Mouse (Mus musculus) neural tube, embryonic 12.5 days (tissue): ENCODE data around the gene Hipk2. TPM values are rescaled to one million over a fixed set of nuclear protein-coding genes. Genes with fewer than 3 reads are reported as not detected.

ENCODE experiments used
- ATAC-seq: fragments of 200-750 bp; cut with Nextera tagmentation; 2 replicates; pipeline ENCODE4 v1.8.0; 2017; ENCODE audit warnings: low read depth, mild to moderate bottlenecking, moderate TSS enrichment, moderate library complexity; ENCODE audit not compliant: low FRiP score
- H3K27ac ChIP-seq: fragments of 300-500 bp; sonication (generic); 2 replicates; pipeline ENCODE4 v1.5.1; 2016
- H3K27me3 ChIP-seq: fragments of 300-500 bp; sonication (generic); replicated peaks from 2 replicates; pipeline ENCODE4 v1.6.1; 2016; ENCODE audit warnings: mild to moderate bottlenecking
- H3K36me3 ChIP-seq: fragments of 300-500 bp; sonication (generic); 2 replicates; pipeline ENCODE4 v1.6.1; 2016; ENCODE audit warnings: mild to moderate bottlenecking
- H3K4me1 ChIP-seq: fragments of 300-500 bp; sonication (generic); 2 replicates; pipeline ENCODE4 v1.6.1; 2016
- H3K4me2 ChIP-seq: fragments of 300-500 bp; sonication (generic); replicated peaks from 2 replicates; pipeline ENCODE4 v1.6.1; 2016; ENCODE audit warnings: mild to moderate bottlenecking
- H3K4me3 ChIP-seq: fragments of 300-500 bp; sonication (generic); 2 replicates; pipeline ENCODE4 v1.5.1; 2016
- H3K9ac ChIP-seq: fragments of 300-500 bp; sonication (generic); 2 replicates; pipeline ENCODE4 v1.6.1; 2016; ENCODE audit warnings: mild to moderate bottlenecking
- H3K9me3 ChIP-seq: fragments of 300-500 bp; sonication (generic); 2 replicates; pipeline ENCODE4 v1.6.1; 2016; ENCODE audit warnings: mild to moderate bottlenecking
- WGBS: fragments of 180-500 bp; shearing (Covaris S2); methylation state at CpG from one replicate; pipeline ENCODE4 v1.1.7; 2016; 5-methylcytosine and 5-hydroxymethylcytosine counted together
- polyA plus RNA-seq: library from polyadenylated mRNA; unstranded; fragments of >200 nt; fragmentation: Nextera tagmentation; extraction: Ambion mirVana; gene quantifications from 2 replicates; pipeline ENCODE4 v1.2.1, GENCODE M21; 2016

The Hipk2 gene
- polyA plus RNA-seq, 1 experiment from 2014 or later: 32.7 TPM

- H3K27me3 ChIP-seq: no peaks in the 10 kb centered on the region
- no peak overlapping the region for H3K27ac ChIP-seq
- ATAC-seq: no peak
- H3K4me3 ChIP-seq: no peak overlapping the region
- H3K9me3 ChIP-seq: no peaks in the 10 kb centered on the region
- no peak overlapping the region for H3K4me2 ChIP-seq
- no peak overlapping the region for H3K9ac ChIP-seq
- H3K4me1 ChIP-seq: 0 out of 2 replicates have a peak, but pooled peaks cover 3% of the 10 kb centered on the region
- WGBS: 92% methylated on average over 1 of the region's 1 CpGs
- H3K36me3 ChIP-seq: no peaks in the 10 kb centered on the region
These were observed 16.1 kb downstream of the Hipk2 start for GRCm38 (mm10) chr6:38859819-38860218.

DNA sequence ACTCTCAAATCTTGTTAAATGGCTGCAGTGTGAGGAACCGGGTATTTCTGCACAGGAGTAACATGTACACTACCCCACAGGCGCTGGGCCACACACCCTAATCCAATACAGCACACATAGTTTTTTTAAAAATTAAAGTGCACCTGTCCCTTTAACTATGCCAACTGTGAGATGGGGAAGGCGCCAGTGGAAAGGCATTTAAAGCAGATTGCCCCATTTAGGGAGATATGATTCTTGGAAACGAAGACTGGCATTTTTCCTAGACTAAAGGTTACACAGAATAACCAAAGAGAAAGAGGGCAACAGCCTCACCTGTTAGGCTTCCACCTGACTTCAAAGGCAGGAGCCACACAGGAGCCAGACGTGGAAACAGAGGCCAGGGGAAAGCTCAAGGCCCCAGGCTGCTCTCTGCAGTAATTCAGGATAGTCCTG lies 22.4 kb downstream of the Hipk2 start:
- no peaks in the 10 kb centered on the region for H3K27me3 ChIP-seq
- H3K9me3 ChIP-seq: no peaks in the 10 kb centered on the region
- WGBS: 79% methylated on average over 5 of the region's 5 CpGs
- no peak overlapping the region for H3K27ac ChIP-seq
- no peak overlapping the region for H3K4me2 ChIP-seq
- H3K9ac ChIP-seq: no peak overlapping the region
- ATAC-seq: no peak
- H3K36me3 ChIP-seq: no peaks in the 10 kb centered on the region
- no peak overlapping the region for H3K4me3 ChIP-seq
- peaks cover 14% of the 10 kb centered on the region for H3K4me1 ChIP-seq

DNA sequence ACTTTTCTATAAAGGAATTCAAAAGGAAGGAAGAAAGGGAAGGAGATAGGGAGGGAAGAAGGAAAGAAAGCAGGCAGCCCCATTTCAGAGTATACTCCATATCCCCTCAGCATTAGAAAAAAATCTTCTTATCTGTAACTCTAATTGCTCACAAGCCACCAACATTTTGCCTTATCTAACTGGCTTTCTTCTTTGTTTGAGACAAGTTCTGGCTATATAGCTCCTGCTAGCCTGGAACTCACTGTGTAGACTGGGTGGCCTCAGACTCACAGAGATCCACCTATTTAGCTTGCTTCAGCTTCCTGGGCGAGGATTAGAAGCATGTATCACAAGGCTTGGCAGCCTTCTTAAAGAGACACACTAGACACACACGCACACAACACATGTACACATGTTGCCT lies 24.2 kb downstream of the Hipk2 start:
- H3K27me3 ChIP-seq: no peaks in the 10 kb centered on the region
- H3K4me2 ChIP-seq: no peak overlapping the region
- peaks cover 32% of the 10 kb centered on the region for H3K4me1 ChIP-seq
- no peak overlapping the region for H3K4me3 ChIP-seq
- H3K36me3 ChIP-seq: no peaks in the 10 kb centered on the region
- H3K27ac ChIP-seq: no peak overlapping the region
- 96% methylated on average over 2 of the region's 2 CpGs for WGBS
- no peak overlapping the region for H3K9ac ChIP-seq
- ATAC-seq: no peak
- no peaks in the 10 kb centered on the region for H3K9me3 ChIP-seq

DNA sequence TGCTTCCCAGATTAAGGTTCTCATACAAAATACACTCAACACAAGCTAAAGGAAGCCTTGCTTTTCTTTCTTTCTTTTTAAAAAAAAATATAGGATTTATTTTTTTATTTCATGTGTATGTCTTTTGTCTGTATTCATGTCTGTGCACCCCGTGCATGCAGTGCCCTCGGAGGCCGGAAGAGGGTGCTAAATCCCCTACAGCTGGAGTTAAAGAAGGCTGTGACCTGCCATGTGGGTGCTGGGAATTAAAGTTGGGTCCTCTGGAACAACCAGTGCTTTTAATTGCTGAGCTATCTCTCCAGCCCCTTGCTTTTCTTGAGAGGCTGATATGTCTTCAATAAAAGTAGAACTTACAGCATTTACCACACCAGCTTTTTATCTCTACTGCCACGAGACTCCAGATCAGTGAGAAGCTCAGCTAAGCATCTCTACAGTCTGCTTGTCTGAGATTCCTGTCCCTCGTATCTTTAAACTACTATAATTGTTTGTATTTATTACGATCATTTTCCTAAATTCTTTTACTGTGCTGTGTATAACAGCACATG lies 25.2 kb downstream of the Hipk2 start:
- Histone ChIP-seq H3K4me2 (no peak overlapping the region), H3K27ac (no peak overlapping the region), H3K27me3 (no peaks in the 10 kb centered on the region), H3K4me1 (peaks cover 42% of the 10 kb centered on the region), H3K4me3 (no peak overlapping the region), H3K9ac (no peak overlapping the region), H3K36me3 (no peaks in the 10 kb centered on the region), H3K9me3 (no peaks in the 10 kb centered on the region)
- ATAC-seq: no peak
- WGBS: 91% methylated on average over 6 of the region's 6 CpGs

- no peak overlapping the region for H3K27ac ChIP-seq
- peaks cover 47% of the 10 kb centered on the region for H3K4me1 ChIP-seq
- 46% methylated on average over 3 of the region's 3 CpGs for WGBS
- H3K9ac ChIP-seq: no peak overlapping the region
- no peaks in the 10 kb centered on the region for H3K36me3 ChIP-seq
- ATAC-seq: no peak
- H3K4me2 ChIP-seq: no peak overlapping the region
- no peaks in the 10 kb centered on the region for H3K9me3 ChIP-seq
- H3K27me3 ChIP-seq: no peaks in the 10 kb centered on the region
- H3K4me3 ChIP-seq: no peak overlapping the region
These were observed 27.7 kb downstream of the Hipk2 start for GRCm38 (mm10) chr6:38847958-38848910.

- Histone ChIP-seq H3K4me2 (no peak overlapping the region), H3K9ac (no peak overlapping the region), H3K4me1 (peaks cover 47% of the 10 kb centered on the region), H3K36me3 (no peaks in the 10 kb centered on the region), H3K27ac (no peak overlapping the region), H3K9me3 (no peaks in the 10 kb centered on the region), H3K4me3 (no peak overlapping the region), H3K27me3 (no peaks in the 10 kb centered on the region)
- WGBS: 72% methylated on average over 1 of the region's 1 CpGs
- no peak for ATAC-seq
These were observed 28.5 kb downstream of the Hipk2 start for GRCm38 (mm10) chr6:38847447-38847846.

GRCm38 (mm10) chr6:38846330-38847195 lies 29.4 kb downstream of the Hipk2 start:
- Histone ChIP-seq H3K27ac (no peak overlapping the region), H3K9ac (no peak overlapping the region), H3K36me3 (no peaks in the 10 kb centered on the region), H3K27me3 (no peaks in the 10 kb centered on the region), H3K4me1 (peaks cover 47% of the 10 kb centered on the region), H3K4me2 (no peak overlapping the region), H3K9me3 (no peaks in the 10 kb centered on the region), H3K4me3 (no peak overlapping the region)
- 84% methylated on average over 6 of the region's 6 CpGs for WGBS
- ATAC-seq: no peak

DNA sequence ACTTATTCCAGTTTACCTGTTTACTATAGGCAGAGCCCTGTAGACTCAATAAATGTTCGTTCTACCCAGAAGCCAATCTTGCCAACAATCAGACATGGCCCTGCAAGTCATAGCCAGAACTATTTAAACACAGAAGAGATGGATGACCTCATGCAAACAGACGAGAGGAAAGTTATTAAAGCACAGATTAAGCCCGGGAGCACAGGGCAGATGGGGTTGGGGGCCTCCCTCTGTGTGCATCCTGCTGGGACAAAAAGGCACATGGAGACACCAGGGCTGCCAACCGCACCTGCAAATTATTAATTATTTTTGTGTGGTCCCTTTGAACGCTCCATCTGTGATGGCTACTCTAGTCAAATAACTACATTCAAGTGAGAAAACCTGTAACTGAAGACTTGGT lies 30.1 kb downstream of the Hipk2 start:
- ATAC-seq: no peak
- peaks cover 51% of the 10 kb centered on the region for H3K4me1 ChIP-seq
- H3K27me3 ChIP-seq: no peaks in the 10 kb centered on the region
- no peak overlapping the region for H3K27ac ChIP-seq
- 73% methylated on average over 5 of the region's 5 CpGs for WGBS
- no peak overlapping the region for H3K4me2 ChIP-seq
- H3K9ac ChIP-seq: no peak overlapping the region
- no peaks in the 10 kb centered on the region for H3K36me3 ChIP-seq
- no peaks in the 10 kb centered on the region for H3K9me3 ChIP-seq
- no peak overlapping the region for H3K4me3 ChIP-seq

DNA sequence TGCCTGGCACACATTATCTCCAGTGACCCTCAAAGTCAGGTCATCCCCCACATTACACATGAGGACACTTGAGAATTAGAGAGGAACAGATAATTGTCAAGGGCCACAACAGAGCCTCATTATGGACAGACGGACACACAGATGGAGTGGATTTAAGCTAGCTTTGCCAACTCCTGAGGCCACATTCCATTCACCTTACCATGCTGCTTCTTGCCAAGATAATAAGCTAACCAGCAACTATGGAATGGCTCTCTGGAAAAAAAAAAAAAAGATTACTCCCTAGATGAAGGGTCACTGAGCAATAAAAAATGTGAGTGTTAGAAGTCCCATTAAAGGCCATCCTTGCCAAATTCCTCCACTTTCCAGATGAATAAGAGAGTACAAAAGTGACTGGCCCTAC lies 30.8 kb downstream of the Hipk2 start:
- Histone ChIP-seq H3K27ac (no peak overlapping the region), H3K27me3 (no peaks in the 10 kb centered on the region), H3K9me3 (no peaks in the 10 kb centered on the region), H3K4me3 (no peak overlapping the region), H3K36me3 (no peaks in the 10 kb centered on the region), H3K4me1 (peaks cover 58% of the 10 kb centered on the region), H3K9ac (no peak overlapping the region), H3K4me2 (no peak overlapping the region)
- 56% methylated on average over 1 of the region's 1 CpGs for WGBS
- ATAC-seq: no peak

- peaks cover 6% of the 10 kb centered on the region for H3K36me3 ChIP-seq
These were observed 34.4 kb downstream of the Hipk2 start for GRCm38 (mm10) chr6:38841551-38841950.

DNA sequence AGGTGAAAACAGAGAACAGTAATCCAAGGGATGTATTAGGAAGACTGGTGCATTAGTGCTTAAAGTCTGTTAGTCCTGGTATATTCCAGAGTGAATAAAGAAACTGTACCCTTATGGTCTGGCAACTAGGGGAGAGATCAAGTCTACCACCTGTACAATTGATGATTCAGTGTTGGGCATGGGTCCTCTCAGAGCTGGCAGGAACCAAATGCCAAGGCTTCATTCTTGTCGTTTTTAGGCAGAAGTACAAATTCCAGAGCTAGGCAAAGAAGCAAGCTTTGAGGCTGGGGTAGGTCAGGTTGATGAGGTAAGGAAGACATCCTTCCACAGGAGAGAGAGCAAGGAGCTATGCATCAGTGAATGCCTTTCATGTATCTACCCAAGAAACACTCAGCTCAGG lies 35.2 kb downstream of the Hipk2 start:
- Histone ChIP-seq H3K27me3 (no peaks in the 10 kb centered on the region), H3K9me3 (no peaks in the 10 kb centered on the region), H3K27ac (no peak overlapping the region), H3K9ac (no peak overlapping the region), H3K4me3 (no peak overlapping the region), H3K4me1 (peaks cover 21% of the 10 kb centered on the region), H3K36me3 (peaks cover 6% of the 10 kb centered on the region), H3K4me2 (no peak overlapping the region)
- 83% methylated on average over 1 of the region's 1 CpGs for WGBS
- no peak for ATAC-seq

More at GRCm38 (mm10) chr6:38841551-38841950, 34.4 kb downstream of the Hipk2 start:
- no peaks in the 10 kb centered on the region for H3K9me3 ChIP-seq
- H3K9ac ChIP-seq: no peak overlapping the region
- H3K4me1 ChIP-seq: peaks cover 29% of the 10 kb centered on the region
- WGBS: 91% methylated on average over 3 of the region's 3 CpGs
- no peak overlapping the region for H3K4me3 ChIP-seq
- H3K4me2 ChIP-seq: no peak overlapping the region
- no peak for ATAC-seq
- H3K27me3 ChIP-seq: no peaks in the 10 kb centered on the region
- H3K27ac ChIP-seq: no peak overlapping the region

DNA sequence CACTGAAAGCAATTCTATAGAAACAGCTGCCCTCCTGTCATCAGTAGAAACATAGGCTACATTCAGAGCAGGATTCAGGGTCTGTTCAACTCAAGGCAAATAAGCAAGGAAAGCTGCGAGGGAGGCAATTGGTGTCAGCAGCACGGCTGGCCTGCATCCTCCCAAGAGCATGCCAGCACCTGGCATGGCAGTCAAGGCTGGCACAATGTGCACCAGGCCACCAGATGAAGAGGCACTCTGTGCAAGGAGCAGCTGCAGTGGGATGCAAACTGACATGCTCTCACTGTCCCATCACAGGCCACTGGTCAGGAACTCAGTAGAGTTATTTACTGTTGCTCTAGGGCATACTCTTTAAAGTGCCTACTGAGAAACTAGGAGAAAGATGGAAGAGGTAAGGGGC lies 35.6 kb downstream of the Hipk2 start:
- Histone ChIP-seq H3K27ac (no peak overlapping the region), H3K36me3 (peaks cover 6% of the 10 kb centered on the region), H3K27me3 (no peaks in the 10 kb centered on the region), H3K9ac (no peak overlapping the region), H3K4me3 (no peak overlapping the region), H3K4me1 (peaks cover 17% of the 10 kb centered on the region), H3K4me2 (no peak overlapping the region), H3K9me3 (no peaks in the 10 kb centered on the region)
- WGBS: 83% methylated on average over 2 of the region's 2 CpGs
- ATAC-seq: no peak
